Mouse (Mus musculus): ENCODE results near the gene Vmn1r151. TPM values are rescaled to one million over a fixed set of nuclear protein-coding genes. Genes with fewer than 3 reads are reported as not detected.
"Not testable (repeated sequence)": the region's sequence is repeated elsewhere in the genome, so short reads cannot be mapped to it uniquely, and the experiment has no call there.

Vmn1r151 gene
- not detected in 2 replicates for polyA plus RNA-seq (2016; fragmentation: Nextera tagmentation; extraction: Ambion mirVana)

- 67% methylated on average over 2 of the region's 3 CpGs for WGBS
- not testable (repeated sequence) for DNase-seq (ENCODE audit: low spot score); H3K36me3 ChIP-seq (replicated peaks); H3K27ac ChIP-seq (replicated peaks); H3K4me3 ChIP-seq; H3K9me3 ChIP-seq; H3K4me1 ChIP-seq; H3K27me3 ChIP-seq (replicated peaks; ENCODE audit: low read depth, poor library complexity, severe bottlenecking)
Observed at GRCm38 (mm10) chr7:22499578-22499977, at the start of gene Vmn1r151. Vmn1r151 (minus strand) TSS chr7:22499678.

GRCm38 (mm10) chr7:22534787-22535186, 35.3 kb upstream of the Vmn1r151 start, which contains the start of gene Gm8677:
Gm8677 (minus strand) TSS chr7:22534887.
- WGBS: no CpG with 5 or more reads among the region's 1 CpGs

GRCm38 (mm10) chr7:22522667-22523066, 23.2 kb upstream of the Vmn1r151 start, which contains the start of gene Vmn1r152:
Vmn1r152 (plus strand) TSS chr7:22522967.
- H3K4me1 ChIP-seq; H3K27me3 ChIP-seq (replicated peaks; ENCODE audit: low read depth, poor library complexity, severe bottlenecking); H3K36me3 ChIP-seq (replicated peaks); DNase-seq (ENCODE audit: low spot score); H3K9me3 ChIP-seq; H3K4me3 ChIP-seq; H3K27ac ChIP-seq (replicated peaks): not testable (repeated sequence)
- WGBS: no CpG with 5 or more reads among the region's 3 CpGs

More at GRCm38 (mm10) chr7:22534787-22535186, 35.3 kb upstream of the Vmn1r151 start, which contains the start of gene Gm8677:
- H3K9me3 ChIP-seq; H3K27me3 ChIP-seq (replicated peaks; ENCODE audit: low read depth, poor library complexity, severe bottlenecking); H3K4me3 ChIP-seq; H3K36me3 ChIP-seq (replicated peaks); H3K4me1 ChIP-seq; H3K27ac ChIP-seq (replicated peaks); DNase-seq (ENCODE audit: low spot score): not testable (repeated sequence)

- WGBS: no CpG with 5 or more reads among the region's 5 CpGs
- H3K9me3 ChIP-seq; H3K27ac ChIP-seq (replicated peaks); H3K36me3 ChIP-seq (replicated peaks); H3K4me3 ChIP-seq; H3K27me3 ChIP-seq (replicated peaks; ENCODE audit: low read depth, poor library complexity, severe bottlenecking); DNase-seq (ENCODE audit: low spot score); H3K4me1 ChIP-seq: not testable (repeated sequence)
Observed at GRCm38 (mm10) chr7:22463975-22464374, 35.5 kb downstream of the Vmn1r151 start, which contains the start of gene Gm10665. Gm10665 (minus strand) TSS chr7:22464075.

Other genes with a start within 250 kb of the Vmn1r151 start
- gene Gm4187, start 170.0 kb downstream of the Vmn1r151 start, polyA plus RNA-seq (2016; fragmentation: Nextera tagmentation; extraction: Ambion mirVana): not detected in 2 replicates
- gene Gm8660, start 128.6 kb downstream of the Vmn1r151 start, polyA plus RNA-seq (2016; fragmentation: Nextera tagmentation; extraction: Ambion mirVana): not detected in 2 replicates
- not detected in 2 replicates for gene Vmn1r148, start 86.1 kb downstream of the Vmn1r151 start, polyA plus RNA-seq (2016; fragmentation: Nextera tagmentation; extraction: Ambion mirVana)
- not detected in 2 replicates for gene Vmn1r149, start 61.4 kb downstream of the Vmn1r151 start, polyA plus RNA-seq (2016; fragmentation: Nextera tagmentation; extraction: Ambion mirVana)
- gene Gm10665, start 35.6 kb downstream of the Vmn1r151 start, polyA plus RNA-seq (2016; fragmentation: Nextera tagmentation; extraction: Ambion mirVana): not detected in 2 replicates
- not detected in 2 replicates for gene Vmn1r152, start 23.3 kb upstream of the Vmn1r151 start, polyA plus RNA-seq (2016; fragmentation: Nextera tagmentation; extraction: Ambion mirVana)
- gene Gm8677, start 35.2 kb upstream of the Vmn1r151 start, polyA plus RNA-seq (2016; fragmentation: Nextera tagmentation; extraction: Ambion mirVana): not detected in 2 replicates
- not detected in 2 replicates for gene Gm4201, start 65.7 kb upstream of the Vmn1r151 start, polyA plus RNA-seq (2016; fragmentation: Nextera tagmentation; extraction: Ambion mirVana)
- not detected in 2 replicates for gene Gm4565, start 88.4 kb upstream of the Vmn1r151 start, polyA plus RNA-seq (2016; fragmentation: Nextera tagmentation; extraction: Ambion mirVana)
- not detected in 2 replicates for gene Vmn1r155, start 158.3 kb upstream of the Vmn1r151 start, polyA plus RNA-seq (2016; fragmentation: Nextera tagmentation; extraction: Ambion mirVana)
- not detected in 2 replicates for gene Gm8693, start 192.6 kb upstream of the Vmn1r151 start, polyA plus RNA-seq (2016; fragmentation: Nextera tagmentation; extraction: Ambion mirVana)
- not detected in 2 replicates for gene Gm4567, start 220.0 kb upstream of the Vmn1r151 start, polyA plus RNA-seq (2016; fragmentation: Nextera tagmentation; extraction: Ambion mirVana)